Mouse (Mus musculus) R1 (cell line): Measurements from ENCODE around the gene Acadm.
A peak's percentile ranks its signal among the peaks of the same experiment; 100 is the strongest.

Source experiments
- DNase-seq: peaks from one replicate; pipeline ENCODE4 v3.0.0-alpha.2; 2018; ENCODE audit warnings: low read depth, low spot score

The Acadm gene

GRCm38 (mm10) chr3:153944335-153944990 lies at the start of gene Acadm:
TSS of gene Acadm (minus strand) at chr3:153944632.
- peak; percentile 99 for DNase-seq

GRCm38 (mm10) chr3:153984428-153985340 lies 40.3 kb upstream of the Acadm start:
- peak; percentile 75 for DNase-seq

GRCm38 (mm10) chr3:153980611-153981010 lies 36.2 kb upstream of the Acadm start:
- peak; percentile 86 for DNase-seq

- DNase-seq, result no peak
Measured at GRCm38 (mm10) chr3:153975791-153976190, 31.4 kb upstream of the Acadm start.

GRCm38 (mm10) chr3:153975060-153975459 lies 30.6 kb upstream of the Acadm start:
- DNase-seq, result peak; percentile 27

- peak; percentile 46 for DNase-seq
Measured at GRCm38 (mm10) chr3:153973949-153974760, 29.7 kb upstream of the Acadm start.

GRCm38 (mm10) chr3:153973171-153973948 lies 28.9 kb upstream of the Acadm start, which contains the start of gene Slc44a5:
TSS of gene Slc44a5 (plus strand) at chr3:153973436.
- DNase-seq, result peak; percentile 21

- peak; percentile 74 for DNase-seq
Measured at GRCm38 (mm10) chr3:153969451-153969850, 25.0 kb upstream of the Acadm start.

GRCm38 (mm10) chr3:153968549-153968948 lies 24.1 kb upstream of the Acadm start:
- DNase-seq, result peak; percentile 98

GRCm38 (mm10) chr3:153967447-153967846 lies 23.0 kb upstream of the Acadm start:
- DNase-seq, result no peak

- DNase-seq, result peak; percentile 57
Measured at GRCm38 (mm10) chr3:153961632-153962389, 17.4 kb upstream of the Acadm start.

GRCm38 (mm10) chr3:153960884-153961283 lies 16.5 kb upstream of the Acadm start:
- no peak for DNase-seq

GRCm38 (mm10) chr3:153959731-153960207 lies 15.3 kb upstream of the Acadm start:
- DNase-seq, result no peak

- peak; percentile 49 for DNase-seq
Measured at GRCm38 (mm10) chr3:153959035-153959730, 14.8 kb upstream of the Acadm start.

- DNase-seq, result no peak
Measured at GRCm38 (mm10) chr3:153957916-153958315, 13.5 kb upstream of the Acadm start.

GRCm38 (mm10) chr3:153948176-153948575 lies 3.7 kb upstream of the Acadm start:
- no peak for DNase-seq

GRCm38 (mm10) chr3:153947271-153947670 lies 2.8 kb upstream of the Acadm start:
- DNase-seq, result no peak

GRCm38 (mm10) chr3:153943901-153944334 lies 514 bp downstream of the Acadm start:
- DNase-seq, result no peak

- DNase-seq, result no peak
Measured at GRCm38 (mm10) chr3:153943003-153943640, 1.3 kb downstream of the Acadm start.
